Mouse (Mus musculus): ENCODE data around the gene Zfp536. TPM values are rescaled to one million over a fixed set of nuclear protein-coding genes. Genes with fewer than 3 reads are reported as not detected.

Zfp536 gene
- polyA plus RNA-seq, 1 experiment from 2014 or later: 2.8 TPM

DNA sequence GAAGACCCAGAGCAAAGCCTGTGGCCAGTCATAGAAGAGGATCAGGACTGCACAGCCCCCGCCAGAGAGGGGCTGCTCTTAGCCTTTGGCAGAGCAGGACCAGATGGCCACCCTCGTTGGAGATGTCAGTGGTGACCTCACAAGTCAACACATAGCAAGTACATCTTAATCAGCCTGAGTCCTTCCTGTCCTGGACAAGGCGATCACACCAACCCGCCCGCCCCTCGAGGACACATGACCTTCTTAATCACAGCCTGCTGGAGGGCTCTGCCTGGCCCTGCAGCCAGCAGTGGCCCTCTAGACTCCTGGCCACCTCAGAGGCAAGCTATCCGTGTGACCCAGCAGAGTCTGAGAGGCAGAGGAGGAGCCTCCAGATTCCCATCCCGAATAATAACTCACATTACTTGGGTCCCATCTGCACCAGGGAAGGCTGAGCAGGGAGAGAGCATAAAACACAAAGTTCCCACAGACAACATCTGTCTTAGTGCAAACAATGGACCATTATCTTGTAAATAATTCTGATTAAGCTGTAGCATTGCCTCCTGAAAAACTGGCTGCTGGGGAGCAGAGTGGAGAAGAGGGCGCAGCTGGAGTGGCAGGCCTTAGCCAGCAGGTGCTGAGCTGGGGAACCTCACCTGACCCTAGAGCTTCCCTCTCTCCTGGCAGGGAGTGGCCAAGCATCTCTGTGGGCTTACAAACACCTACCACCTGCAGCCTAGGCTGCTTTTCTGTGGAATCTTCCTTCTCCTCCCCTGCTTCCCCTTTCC lies 306.8 kb downstream of the Zfp536 start:
- no peak overlapping the region for H3K4me2 ChIP-seq
- WGBS (ENCODE audit: insufficient replicate concordance): 20% methylated on average over 9 of the region's 9 CpGs
- peaks cover 3% of the 10 kb centered on the region; the same call in 1 of the 2 replicates for H3K4me1 ChIP-seq (ENCODE audit: control insufficient read depth, insufficient read depth, low read length)
- no peaks in the 10 kb centered on the region for H3K27me3 ChIP-seq (ENCODE audit: control insufficient read depth, insufficient read depth, low read length)
- no peak overlapping the region for H3K4me3 ChIP-seq (ENCODE audit: low read depth, low read length)
- no peak overlapping the region for H3K9ac ChIP-seq (ENCODE audit: low read depth, low read length)
- no peak overlapping the region for H3K27ac ChIP-seq (ENCODE audit: low read depth, low read length)
- ATAC-seq (replicated peaks; ENCODE audit: insufficient number of reproducible peaks, low FRiP score, low TSS enrichment): no peak
- H3K9me3 ChIP-seq (replicated peaks; ENCODE audit: control insufficient read depth, low read length): no peaks in the 10 kb centered on the region
- no peaks in the 10 kb centered on the region for H3K36me3 ChIP-seq (ENCODE audit: control insufficient read depth, insufficient read depth, low read length)

DNA sequence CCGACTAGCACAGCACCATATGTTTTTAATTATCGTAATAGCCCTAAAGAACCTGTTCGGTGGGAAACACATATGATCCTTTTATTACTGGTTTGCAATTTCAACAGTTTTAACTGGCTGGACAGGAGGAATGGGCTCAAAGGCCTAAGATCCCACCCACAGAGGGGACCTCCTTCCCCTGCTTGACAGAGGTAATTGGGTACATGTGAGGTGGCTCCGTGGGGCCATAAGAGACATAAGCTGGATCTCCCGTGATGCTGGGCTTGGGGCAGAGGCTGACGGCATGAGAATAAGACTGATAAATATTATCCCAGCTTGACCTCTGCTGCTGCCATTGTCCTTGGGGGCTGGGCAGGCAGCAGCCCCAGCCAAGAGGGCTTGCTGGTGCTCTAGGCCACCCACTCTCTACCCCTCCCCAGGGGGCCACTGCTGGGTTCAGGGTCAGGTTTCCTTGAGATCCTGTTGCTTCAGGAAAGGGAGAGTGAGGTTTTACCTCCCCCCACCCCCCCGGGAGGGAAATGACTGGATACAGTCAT lies 309.2 kb downstream of the Zfp536 start:
- ATAC-seq (replicated peaks; ENCODE audit: insufficient number of reproducible peaks, low FRiP score, low TSS enrichment): no peak
- Histone ChIP-seq H3K27me3 (ENCODE audit: control insufficient read depth, insufficient read depth, low read length) (no peaks in the 10 kb centered on the region), H3K4me3 (ENCODE audit: low read depth, low read length) (no peak overlapping the region), H3K36me3 (ENCODE audit: control insufficient read depth, insufficient read depth, low read length) (no peaks in the 10 kb centered on the region), H3K4me2 (no peak overlapping the region), H3K27ac (ENCODE audit: low read depth, low read length) (no peak overlapping the region), H3K9ac (ENCODE audit: low read depth, low read length) (no peak overlapping the region), H3K4me1 (ENCODE audit: control insufficient read depth, insufficient read depth, low read length) (peaks cover 3% of the 10 kb centered on the region; the same call in 1 of the 2 replicates), H3K9me3 (replicated peaks; ENCODE audit: control insufficient read depth, low read length) (no peaks in the 10 kb centered on the region)
- WGBS (ENCODE audit: insufficient replicate concordance): 54% methylated on average over 7 of the region's 7 CpGs

DNA sequence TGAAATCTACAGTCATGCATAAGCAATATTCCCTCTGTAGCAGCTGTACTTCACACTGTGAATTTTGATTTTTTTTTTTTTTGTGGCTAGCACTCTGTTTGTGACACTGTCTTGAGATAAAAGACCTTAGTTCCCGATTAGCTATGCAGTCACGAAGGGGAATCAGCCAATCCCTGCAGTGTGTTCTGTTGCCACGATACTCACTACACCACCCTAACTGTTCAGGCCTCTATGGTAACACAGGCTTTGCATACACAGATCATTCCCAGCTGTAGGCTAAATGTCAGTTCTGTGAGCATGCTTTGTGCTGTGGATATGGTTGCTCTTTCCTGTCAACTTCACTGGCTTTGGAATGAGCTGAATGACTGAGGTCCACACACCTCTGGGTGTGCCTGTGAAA lies 325.9 kb downstream of the Zfp536 start:
- H3K36me3 ChIP-seq (ENCODE audit: control insufficient read depth, insufficient read depth, low read length): no peaks in the 10 kb centered on the region
- no peaks in the 10 kb centered on the region for H3K27me3 ChIP-seq (ENCODE audit: control insufficient read depth, insufficient read depth, low read length)
- ATAC-seq (replicated peaks; ENCODE audit: insufficient number of reproducible peaks, low FRiP score, low TSS enrichment): no peak
- H3K4me2 ChIP-seq: no peak overlapping the region
- 71% methylated on average over 3 of the region's 3 CpGs for WGBS (ENCODE audit: insufficient replicate concordance)
- no peaks in the 10 kb centered on the region for H3K4me1 ChIP-seq (ENCODE audit: control insufficient read depth, insufficient read depth, low read length)
- H3K9ac ChIP-seq (ENCODE audit: low read depth, low read length): no peak overlapping the region
- no peak overlapping the region for H3K27ac ChIP-seq (ENCODE audit: low read depth, low read length)
- no peaks in the 10 kb centered on the region; the same call in 1 of the 2 replicates for H3K9me3 ChIP-seq (replicated peaks; ENCODE audit: control insufficient read depth, low read length)
- no peak overlapping the region for H3K4me3 ChIP-seq (ENCODE audit: low read depth, low read length)

DNA sequence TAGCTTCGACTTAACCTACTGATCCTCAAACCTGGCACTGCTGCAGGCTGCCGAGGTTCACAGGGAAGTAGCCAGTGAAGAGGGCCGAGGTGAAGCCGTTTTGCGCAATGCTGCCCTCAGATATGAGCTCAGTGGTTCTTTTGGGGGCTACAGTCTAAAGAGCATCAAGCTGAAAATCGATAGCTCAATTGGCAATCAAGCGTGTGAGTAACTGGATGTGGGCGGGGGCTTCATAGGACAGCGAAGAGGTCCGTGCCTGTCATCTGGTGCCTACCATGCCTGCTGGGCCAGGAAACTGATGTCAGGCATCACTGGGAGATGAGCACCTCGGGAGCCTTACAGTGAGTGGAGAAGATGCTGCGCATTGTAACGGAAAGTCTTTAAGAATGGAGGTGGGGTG lies 333.5 kb downstream of the Zfp536 start:
- Histone ChIP-seq H3K4me3 (ENCODE audit: low read depth, low read length) (no peak overlapping the region), H3K9ac (ENCODE audit: low read depth, low read length) (no peak overlapping the region), H3K4me1 (ENCODE audit: control insufficient read depth, insufficient read depth, low read length) (no peaks in the 10 kb centered on the region), H3K4me2 (no peak overlapping the region), H3K27ac (ENCODE audit: low read depth, low read length) (no peak overlapping the region), H3K27me3 (ENCODE audit: control insufficient read depth, insufficient read depth, low read length) (no peaks in the 10 kb centered on the region), H3K9me3 (replicated peaks; ENCODE audit: control insufficient read depth, low read length) (no peaks in the 10 kb centered on the region; the same call in 1 of the 2 replicates), H3K36me3 (ENCODE audit: control insufficient read depth, insufficient read depth, low read length) (no peaks in the 10 kb centered on the region)
- WGBS (ENCODE audit: insufficient replicate concordance): 82% methylated on average over 13 of the region's 13 CpGs
- no peak for ATAC-seq (replicated peaks; ENCODE audit: insufficient number of reproducible peaks, low FRiP score, low TSS enrichment)

DNA sequence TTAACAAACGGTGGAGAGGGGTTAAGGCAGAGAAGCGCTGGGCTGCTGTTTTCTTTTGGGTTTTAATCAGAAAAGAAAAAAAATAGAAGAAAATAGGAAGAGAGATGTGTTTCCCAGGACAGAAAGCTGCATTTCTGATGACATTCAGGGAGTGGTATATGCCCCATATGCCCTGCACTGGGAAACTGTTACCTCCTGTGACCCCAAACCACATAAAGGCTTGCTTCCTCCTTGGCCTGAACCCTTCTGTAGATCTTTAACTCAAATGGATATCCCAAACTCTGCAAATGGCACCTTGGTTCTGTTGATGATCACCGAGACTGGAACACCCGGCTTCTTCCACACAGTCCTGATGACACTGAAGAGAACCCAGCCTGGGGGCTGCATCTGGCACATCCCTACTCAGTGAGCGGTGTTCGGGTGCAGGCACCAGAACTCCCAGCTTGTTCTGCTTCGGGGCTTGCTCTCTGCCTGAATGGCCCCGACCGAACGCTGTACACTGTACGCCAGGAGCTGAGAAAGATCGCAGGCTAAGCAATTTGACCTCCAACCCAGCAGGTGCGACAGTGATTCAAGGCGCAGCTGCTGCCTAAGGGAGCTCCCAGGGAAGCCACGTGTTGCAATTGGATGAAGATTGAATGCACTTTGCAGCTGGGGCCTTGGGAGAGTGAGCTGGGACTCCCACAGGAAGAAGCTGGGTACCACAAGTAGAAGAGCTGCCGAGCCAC lies 334.2 kb downstream of the Zfp536 start:
- H3K9me3 ChIP-seq (replicated peaks; ENCODE audit: control insufficient read depth, low read length): no peaks in the 10 kb centered on the region; the same call in 1 of the 2 replicates
- H3K9ac ChIP-seq (ENCODE audit: low read depth, low read length): no peak overlapping the region
- H3K4me3 ChIP-seq (ENCODE audit: low read depth, low read length): no peak overlapping the region
- no peak overlapping the region for H3K27ac ChIP-seq (ENCODE audit: low read depth, low read length)
- H3K36me3 ChIP-seq (ENCODE audit: control insufficient read depth, insufficient read depth, low read length): no peaks in the 10 kb centered on the region
- no peak for ATAC-seq (replicated peaks; ENCODE audit: insufficient number of reproducible peaks, low FRiP score, low TSS enrichment)
- H3K4me2 ChIP-seq: no peak overlapping the region
- H3K27me3 ChIP-seq (ENCODE audit: control insufficient read depth, insufficient read depth, low read length): no peaks in the 10 kb centered on the region
- H3K4me1 ChIP-seq (ENCODE audit: control insufficient read depth, insufficient read depth, low read length): no peaks in the 10 kb centered on the region
- 71% methylated on average over 16 of the region's 16 CpGs for WGBS (ENCODE audit: insufficient replicate concordance)

DNA sequence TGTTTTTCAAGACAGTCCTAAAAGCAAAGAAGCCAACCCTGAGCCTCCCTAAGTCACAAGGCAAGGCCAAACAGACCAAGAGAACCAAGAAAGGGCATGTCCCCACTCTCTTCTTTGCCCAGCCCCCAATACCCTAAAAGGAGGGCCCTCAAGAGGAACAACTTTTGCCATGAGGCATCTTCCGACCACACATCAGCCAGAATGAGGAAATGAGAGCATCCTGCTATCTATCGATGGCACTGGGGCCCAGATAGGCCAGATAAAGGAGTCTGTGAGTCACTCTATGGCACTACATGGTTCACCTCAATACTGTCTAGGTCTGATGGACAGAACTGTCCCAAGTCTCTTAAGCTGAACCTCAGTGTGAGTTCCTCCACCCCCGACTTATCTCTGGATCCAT lies 335.6 kb downstream of the Zfp536 start:
- no peaks in the 10 kb centered on the region for H3K4me1 ChIP-seq (ENCODE audit: control insufficient read depth, insufficient read depth, low read length)
- no peak overlapping the region for H3K4me3 ChIP-seq (ENCODE audit: low read depth, low read length)
- H3K9me3 ChIP-seq (replicated peaks; ENCODE audit: control insufficient read depth, low read length): no peaks in the 10 kb centered on the region
- no peak overlapping the region for H3K27ac ChIP-seq (ENCODE audit: low read depth, low read length)
- no peak overlapping the region for H3K9ac ChIP-seq (ENCODE audit: low read depth, low read length)
- WGBS (ENCODE audit: insufficient replicate concordance): 64% methylated on average over 3 of the region's 3 CpGs
- no peak overlapping the region for H3K4me2 ChIP-seq
- H3K27me3 ChIP-seq (ENCODE audit: control insufficient read depth, insufficient read depth, low read length): no peaks in the 10 kb centered on the region
- H3K36me3 ChIP-seq (ENCODE audit: control insufficient read depth, insufficient read depth, low read length): no peaks in the 10 kb centered on the region
- no peak for ATAC-seq (replicated peaks; ENCODE audit: insufficient number of reproducible peaks, low FRiP score, low TSS enrichment)

DNA sequence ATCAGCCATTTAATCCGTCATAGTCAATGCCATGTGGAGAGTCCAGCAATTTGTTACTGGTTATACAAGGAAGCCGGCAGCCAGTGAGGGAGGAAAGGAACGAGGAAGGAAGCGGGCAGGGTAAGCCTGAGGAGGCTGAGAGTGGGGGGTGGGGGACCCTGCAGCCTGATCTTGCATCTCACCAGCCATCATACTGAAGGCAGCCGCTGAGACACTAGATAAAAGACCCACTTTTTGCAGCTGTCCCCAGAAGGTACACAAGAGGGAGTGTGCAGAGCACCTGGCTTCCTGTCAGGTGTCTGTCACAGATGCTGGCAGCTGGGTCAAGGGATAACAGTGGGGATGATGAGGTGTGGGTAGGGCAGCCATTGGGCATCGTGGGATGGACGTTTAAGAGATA lies 340.3 kb downstream of the Zfp536 start:
- H3K27me3 ChIP-seq (ENCODE audit: control insufficient read depth, insufficient read depth, low read length): no peaks in the 10 kb centered on the region
- no peaks in the 10 kb centered on the region for H3K9me3 ChIP-seq (replicated peaks; ENCODE audit: control insufficient read depth, low read length)
- H3K27ac ChIP-seq (ENCODE audit: low read depth, low read length): no peak overlapping the region
- H3K9ac ChIP-seq (ENCODE audit: low read depth, low read length): no peak overlapping the region
- no peaks in the 10 kb centered on the region for H3K4me1 ChIP-seq (ENCODE audit: control insufficient read depth, insufficient read depth, low read length)
- WGBS (ENCODE audit: insufficient replicate concordance): 55% methylated on average over 7 of the region's 7 CpGs
- H3K4me3 ChIP-seq (ENCODE audit: low read depth, low read length): no peak overlapping the region
- no peak for ATAC-seq (replicated peaks; ENCODE audit: insufficient number of reproducible peaks, low FRiP score, low TSS enrichment)
- no peak overlapping the region for H3K4me2 ChIP-seq
- no peaks in the 10 kb centered on the region for H3K36me3 ChIP-seq (ENCODE audit: control insufficient read depth, insufficient read depth, low read length)

DNA sequence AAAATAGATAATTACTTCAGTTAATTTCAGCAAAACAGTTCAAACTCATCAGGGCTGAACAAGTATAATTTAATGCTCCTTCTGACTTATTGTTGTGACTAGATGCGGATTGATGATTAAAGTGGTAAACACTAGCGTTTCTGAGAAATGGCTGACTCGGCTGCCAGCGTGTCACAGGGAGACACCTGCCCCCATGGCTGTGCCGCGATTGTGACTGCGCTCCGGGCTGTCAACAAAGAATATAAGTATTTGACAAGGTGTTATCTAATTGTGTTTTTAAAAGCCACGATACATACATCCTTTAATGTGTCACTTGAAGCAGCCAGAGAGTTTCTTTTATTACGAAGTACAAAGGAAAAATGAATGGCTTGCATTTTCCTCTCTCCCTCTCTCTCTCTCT lies 342.0 kb downstream of the Zfp536 start:
- no peak overlapping the region for H3K9ac ChIP-seq (ENCODE audit: low read depth, low read length)
- H3K36me3 ChIP-seq (ENCODE audit: control insufficient read depth, insufficient read depth, low read length): no peaks in the 10 kb centered on the region
- H3K27ac ChIP-seq (ENCODE audit: low read depth, low read length): no peak overlapping the region
- H3K4me3 ChIP-seq (ENCODE audit: low read depth, low read length): no peak overlapping the region
- no peaks in the 10 kb centered on the region for H3K4me1 ChIP-seq (ENCODE audit: control insufficient read depth, insufficient read depth, low read length)
- ATAC-seq (replicated peaks; ENCODE audit: insufficient number of reproducible peaks, low FRiP score, low TSS enrichment): no peak
- no peaks in the 10 kb centered on the region for H3K27me3 ChIP-seq (ENCODE audit: control insufficient read depth, insufficient read depth, low read length)
- 80% methylated on average over 10 of the region's 10 CpGs for WGBS (ENCODE audit: insufficient replicate concordance)
- H3K4me2 ChIP-seq: no peak overlapping the region
- H3K9me3 ChIP-seq (replicated peaks; ENCODE audit: control insufficient read depth, low read length): no peaks in the 10 kb centered on the region
